Mouse (Mus musculus): ENCODE results near the gene Slc19a3.

GRCm38 (mm10) chr1:82991062-82991461 is 47.2 kb downstream of the Slc19a3 start:
- TF ChIP-seq CTCF (IDR thresholded peaks at IDR 0.05; ENCODE audit: extremely low read depth, insufficient read length, insufficient replicate concordance, low read depth, low read length) (no peak), POLR2A (IDR thresholded peaks at IDR 0.05; ENCODE audit: low read depth, low read length) (no peak)

Data from small intestine, adult 2 months (tissue).